Mouse (Mus musculus) MEL (cell line): Measurements from ENCODE around the gene Nos1. TPM values are rescaled to one million over a fixed set of nuclear protein-coding genes. Genes with fewer than 3 reads are reported as not detected.

Experiments used
- DNase-seq: peaks from one replicate; pipeline ENCODE4 v3.0.0; 2011; ENCODE audit warnings: low read depth, low spot score
- H3K27ac ChIP-seq: 2 replicates; pipeline ENCODE4 v1.5.1; 2012; ENCODE audit warnings: low read depth, mild to moderate bottlenecking, control low read depth, low read length, moderate library complexity; ENCODE audit not compliant: control insufficient read depth
- H3K27me3 ChIP-seq, 2 experiments: fragments of 150-350 bp in 1 of 2; sonication (generic) in 1 of 2; 2 replicates each; pipeline ENCODE4 v1.6.1; 2012; ENCODE audit warnings: low read length in 2 of 2, mild to moderate bottlenecking in 2 of 2, improper control_type of control experiment in 1 of 2, moderate library complexity in 1 of 2; ENCODE audit not compliant: insufficient read depth in 2 of 2, control insufficient read depth in 1 of 2
- H3K36me3 ChIP-seq, 2 experiments: 2 replicates each; pipeline ENCODE4 v1.6.1; 2012 to 2014; ENCODE audit warnings: low read length in 2 of 2, improper control_type of control experiment in 1 of 2, inconsistent platforms in 1 of 2, mild to moderate bottlenecking in 1 of 2; ENCODE audit not compliant: insufficient read depth in 2 of 2, control insufficient read depth in 1 of 2
- H3K4me1 ChIP-seq, 2 experiments: fragments of 150-350 bp in 1 of 2; sonication (generic) in 1 of 2; 2 replicates each; pipeline ENCODE4 v1.6.1; 2012; ENCODE audit warnings: low read length in 2 of 2, improper control_type of control experiment in 1 of 2, mild to moderate bottlenecking in 1 of 2; ENCODE audit not compliant: insufficient read depth in 2 of 2, control insufficient read depth in 1 of 2
- H3K4me3 ChIP-seq, 2 experiments: fragments of 150-350 bp in 1 of 2; sonication (generic) in 1 of 2; 2 replicates each; pipeline ENCODE4 v1.5.1; 2012; ENCODE audit warnings: low read depth in 2 of 2, low read length in 2 of 2, mild to moderate bottlenecking in 2 of 2, moderate library complexity in 2 of 2, control low read depth in 1 of 2, improper control_type of control experiment in 1 of 2; ENCODE audit not compliant: control insufficient read depth in 1 of 2, insufficient read depth in 1 of 2
- H3K79me2 ChIP-seq: 2 replicates; pipeline ENCODE4 v1.6.1; 2012; ENCODE audit warnings: mild to moderate bottlenecking, low read length, moderate library complexity; ENCODE audit not compliant: control insufficient read depth, poor library complexity, insufficient read depth
- H3K9ac ChIP-seq: 2 replicates; pipeline ENCODE4 v1.6.1; 2012; ENCODE audit warnings: low read depth, mild to moderate bottlenecking, control low read depth, low read length, moderate library complexity; ENCODE audit not compliant: control insufficient read depth, poor library complexity, severe bottlenecking
- H3K9me3 ChIP-seq: fragments of 150-350 bp; sonication (generic); replicated peaks from 2 replicates; pipeline ENCODE4 v1.6.1; 2012; ENCODE audit warnings: mild to moderate bottlenecking, low read length, improper control_type of control experiment, moderate library complexity; ENCODE audit not compliant: insufficient read depth
- BHLHE40 ChIP-seq: IDR thresholded peaks from 2 replicates; pipeline ENCODE4 v1.6.1; 2012; ENCODE audit warnings: low read depth, mild to moderate bottlenecking, inconsistent platforms, low read length, improper control_type of control experiment, borderline replicate concordance
- CHD1 ChIP-seq: IDR thresholded peaks from 2 replicates; pipeline ENCODE4 v1.6.1; 2012; ENCODE audit warnings: low read depth, mild to moderate bottlenecking, inconsistent platforms, low read length, improper control_type of control experiment
- ETS1 ChIP-seq: IDR thresholded peaks from 2 replicates; pipeline ENCODE4 v1.6.1; 2012; ENCODE audit warnings: low read depth, mild to moderate bottlenecking, inconsistent platforms, low read length, improper control_type of control experiment, moderate library complexity
- GABPA ChIP-seq: IDR thresholded peaks from 2 replicates; pipeline ENCODE4 v1.6.1; 2012; ENCODE audit warnings: low read depth, mild to moderate bottlenecking, inconsistent platforms, low read length, improper control_type of control experiment, moderate library complexity
- GATA1 ChIP-seq: IDR thresholded peaks from 2 replicates; pipeline ENCODE4 v1.6.1; 2011; ENCODE audit warnings: low read depth, low read length, improper control_type of control experiment
- MAFK ChIP-seq: IDR thresholded peaks from 2 replicates; pipeline ENCODE4 v1.6.1; 2011; ENCODE audit warnings: low read depth, mild to moderate bottlenecking, low read length, improper control_type of control experiment, borderline replicate concordance
- MEF2A ChIP-seq: IDR thresholded peaks from 2 replicates; pipeline ENCODE4 v1.6.1; 2014; ENCODE audit warnings: low read depth, mild to moderate bottlenecking, inconsistent platforms, low read length, improper control_type of control experiment; ENCODE audit not compliant: poor library complexity, insufficient replicate concordance, severe bottlenecking; ENCODE audit errors: extremely low read depth
- MXI1 ChIP-seq: IDR thresholded peaks from 2 replicates; pipeline ENCODE4 v1.6.1; 2011; ENCODE audit warnings: mild to moderate bottlenecking, low read depth, low read length, improper control_type of control experiment
- MYB ChIP-seq: IDR thresholded peaks from 2 replicates; pipeline ENCODE4 v1.6.1; 2011; ENCODE audit warnings: mild to moderate bottlenecking, low read depth, low read length, improper control_type of control experiment
- MYC ChIP-seq: IDR thresholded peaks from 2 replicates; pipeline ENCODE4 v1.6.1; 2011; ENCODE audit warnings: low read depth, mild to moderate bottlenecking, low read length, improper control_type of control experiment, moderate library complexity
- NELFE ChIP-seq: IDR thresholded peaks from 2 replicates; pipeline ENCODE4 v1.6.1; 2011; ENCODE audit warnings: low read depth, low read length, improper control_type of control experiment
- POLR2AphosphoS2 ChIP-seq: IDR thresholded peaks from 2 replicates; pipeline ENCODE4 v1.6.1; 2011; ENCODE audit warnings: low read length, improper control_type of control experiment
- POLR2AphosphoS5 ChIP-seq: IDR thresholded peaks from 2 replicates; pipeline ENCODE4 v1.6.1; 2012; ENCODE audit warnings: low read depth, borderline replicate concordance, mild to moderate bottlenecking, inconsistent platforms, low read length, moderate library complexity, mixed read lengths
- RAD21 ChIP-seq: IDR thresholded peaks from 2 replicates; pipeline ENCODE4 v1.6.1; 2011; ENCODE audit warnings: mild to moderate bottlenecking, low read depth, low read length, improper control_type of control experiment
- RCOR1 ChIP-seq: IDR thresholded peaks from 2 replicates; pipeline ENCODE4 v1.6.1; 2012; ENCODE audit warnings: low read depth, mild to moderate bottlenecking, inconsistent platforms, low read length, improper control_type of control experiment
- SMC3 ChIP-seq: IDR thresholded peaks from 2 replicates; pipeline ENCODE4 v1.6.1; 2011; ENCODE audit warnings: low read depth, low read length, improper control_type of control experiment
- TAL1 ChIP-seq: IDR thresholded peaks from 2 replicates; pipeline ENCODE4 v1.6.1; 2012; ENCODE audit warnings: mild to moderate bottlenecking, inconsistent platforms, low read length, moderate library complexity, mixed read lengths
- UBTF ChIP-seq: IDR thresholded peaks from 2 replicates; pipeline ENCODE4 v1.6.1; 2012; ENCODE audit warnings: low read depth, mild to moderate bottlenecking, inconsistent platforms, low read length, improper control_type of control experiment, moderate library complexity, borderline replicate concordance; ENCODE audit not compliant: insufficient read depth
- USF1 ChIP-seq: IDR thresholded peaks from 2 replicates; pipeline ENCODE4 v1.6.1; 2014; ENCODE audit warnings: low read depth, mild to moderate bottlenecking, inconsistent platforms, low read length, improper control_type of control experiment, moderate library complexity
- ZC3H11A ChIP-seq: IDR thresholded peaks from 2 replicates; pipeline ENCODE4 v1.6.1; 2012; ENCODE audit warnings: low read depth, mild to moderate bottlenecking, inconsistent platforms, low read length, improper control_type of control experiment
- ZMIZ1 ChIP-seq: IDR thresholded peaks from 2 replicates; pipeline ENCODE4 v1.6.1; 2012; ENCODE audit warnings: low read depth, mild to moderate bottlenecking, inconsistent platforms, low read length, improper control_type of control experiment, moderate library complexity
- polyA plus RNA-seq, 2 experiments: library from polyadenylated mRNA; stranded (reverse) in 1 of 2; unstranded in 1 of 2; fragments of >175 nt in 1 of 2; fragments of >200 nt in 1 of 2; gene quantifications; 2 replicates each; pipeline versions ENCODE4 v1.2.1 to v1.2.4; 2012; ENCODE audit warnings: low replicate concordance in 2 of 2, low read depth in 1 of 2; ENCODE audit not compliant: insufficient read length in 2 of 2, insufficient read depth in 1 of 2, missing spikeins in 1 of 2
- total RNA-seq: library from RNA; depleted of rRNA; stranded (reverse); fragments of 300-350 nt; gene quantifications from 2 replicates; pipeline ENCODE4 v1.2.3, GENCODE M21; 2012

Nos1 gene
- total and polyA plus RNA-seq, 3 experiments: 0.35 to 1.5 TPM; not detected in 1

DNA sequence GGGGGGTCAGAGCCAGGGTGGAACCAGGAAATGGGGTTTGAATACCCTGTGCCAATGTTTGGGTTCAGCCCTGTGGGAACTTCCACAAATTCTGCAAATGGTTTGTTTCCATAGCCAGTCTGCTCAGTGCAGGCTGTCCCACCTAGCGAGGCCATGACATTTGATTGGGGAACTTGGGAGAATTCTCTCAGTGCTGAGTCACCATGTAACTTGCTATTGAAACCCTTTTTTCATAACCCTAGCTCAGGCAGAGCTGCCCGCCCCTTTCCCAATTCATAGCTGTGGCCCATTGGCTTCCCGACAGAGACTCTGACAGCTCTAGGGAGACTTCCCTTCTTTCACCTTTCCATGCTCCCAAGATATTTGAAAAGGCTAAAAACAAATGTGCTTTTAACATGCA lies 107.3 kb downstream of the Nos1 start:
- Histone ChIP-seq H3K27ac (no peak overlapping the region), H3K27me3 (no peaks in the 10 kb centered on the region), H3K79me2 (no peaks in the 10 kb centered on the region), H3K4me1 (no peaks in the 10 kb centered on the region), H3K9me3 (no peaks in the 10 kb centered on the region), H3K9ac (no peak overlapping the region), H3K36me3 (no peaks in the 10 kb centered on the region), H3K4me3 (no peak overlapping the region)
- DNase-seq: no peak
- TF ChIP-seq MXI1 (no peak), MEF2A (no peak), GABPA (no peak), SMC3 (no peak), MAFK (no peak), ZC3H11A (no peak), MYB (no peak), NELFE (no peak), ETS1 (no peak), RCOR1 (no peak), TAL1 (no peak), USF1 (no peak), CHD1 (no peak), GATA1 (no peak), BHLHE40 (no peak), UBTF (no peak), POLR2AphosphoS2 (no peak)

DNA sequence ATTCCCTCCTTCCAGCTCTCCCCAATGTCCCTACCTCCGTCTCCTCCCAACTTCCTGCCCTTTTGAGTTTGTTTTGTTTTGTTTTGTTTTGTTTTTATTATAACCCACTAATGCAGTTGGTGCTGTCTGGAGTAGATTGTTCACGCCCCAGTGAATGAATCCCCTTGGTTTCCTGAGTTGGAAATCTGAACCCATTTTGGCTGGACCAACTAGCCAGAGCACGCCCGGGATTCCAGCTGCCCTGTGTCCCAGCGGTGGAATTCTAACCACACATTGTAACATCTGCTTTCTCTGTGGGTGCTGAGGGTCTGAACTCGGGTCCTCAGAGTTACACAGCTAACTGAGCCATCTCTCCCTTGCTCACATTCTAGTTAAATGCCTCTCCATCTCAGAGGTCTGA lies 108.1 kb downstream of the Nos1 start:
- DNase-seq: no peak
- Histone ChIP-seq H3K4me3 (no peak overlapping the region), H3K36me3 (no peaks in the 10 kb centered on the region), H3K9me3 (no peaks in the 10 kb centered on the region), H3K27ac (no peak overlapping the region), H3K9ac (no peak overlapping the region), H3K4me1 (no peaks in the 10 kb centered on the region), H3K79me2 (no peaks in the 10 kb centered on the region), H3K27me3 (no peaks in the 10 kb centered on the region)
- TF ChIP-seq RAD21 (no peak), POLR2AphosphoS5 (no peak), MYB (no peak), ZMIZ1 (no peak), MYC (no peak), GATA1 (no peak)
